20 mouse cellular contexts compared by ENCODE assay signal in the genomic region with DNA sequence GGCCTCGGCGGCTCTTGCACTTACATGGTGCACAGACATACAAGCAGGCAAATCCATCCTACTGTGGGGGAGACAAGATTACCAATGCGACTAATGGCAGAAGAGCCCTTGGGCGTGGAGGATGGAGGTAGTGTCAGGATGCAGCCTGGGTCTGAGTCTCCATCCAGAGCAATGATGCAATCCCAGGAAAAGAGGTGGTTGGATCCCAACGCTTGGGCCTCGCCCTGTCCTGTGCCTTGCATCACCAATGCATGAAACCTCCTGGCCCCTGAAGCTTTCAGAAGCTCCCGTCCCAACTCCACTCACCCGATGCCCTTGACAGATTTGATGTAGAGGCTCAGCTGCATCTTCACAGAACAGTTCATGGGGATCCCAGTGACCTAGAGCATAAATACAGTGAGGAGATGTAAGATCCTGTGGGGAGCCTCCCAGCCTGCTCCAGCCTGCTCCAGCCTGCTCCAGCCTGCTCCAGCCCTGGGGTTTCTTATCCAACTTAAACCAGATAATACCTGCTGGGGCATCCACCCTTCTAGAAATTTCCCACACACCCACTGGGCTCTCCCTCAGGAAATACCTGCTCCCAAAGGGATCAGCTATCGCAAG.
"Had no signal": no experiment of that assay in that cellular context is flagged by ENCODE, and none has a peak within 500 bp of the region (broad histone marks: within the 10 kb centered on the region; RNA-seq: fewer than 3 reads in every experiment).

No protein-coding gene starts in this region.

- H3K4me2 ChIP-seq: liver, embryonic 11.5 days; lung, embryonic 14.5 days; midbrain, embryonic 11.5 days; neural tube, embryonic 12.5 days; neural tube, embryonic 15.5 days; stomach, embryonic 15.5 days had no signal

- H3K9ac ChIP-seq: liver, embryonic 14.5 days; liver, postnatal 0 days; lung, embryonic 14.5 days; neural tube, embryonic 12.5 days; neural tube, embryonic 15.5 days; stomach, embryonic 15.5 days had no signal

- H3K9me3 ChIP-seq: neural tube, embryonic 12.5 days; neural tube, embryonic 15.5 days; stomach, embryonic 15.5 days had no signal

- ATAC-seq: lung, postnatal 0 days had no signal

- H3K4me3 ChIP-seq: neural tube, embryonic 12.5 days; neural tube, embryonic 15.5 days; stomach, embryonic 15.5 days had no signal

- DNase-seq: kidney, adult 18-20 months; kidney, adult 9 months; kidney, postnatal 14 days; kidney, postnatal 4 days; liver, postnatal 0 days; lung, embryonic 14.5 days; midbrain, embryonic 14.5 days; right cerebral cortex, adult 18-20 months; right cerebral cortex, postnatal 14 days; right cerebral cortex, postnatal 4 days; thymus, adult 18-20 months; thymus, postnatal 36 days had no signal

- H3K4me1 ChIP-seq: stomach, embryonic 15.5 days had no signal

- H3K27ac ChIP-seq: liver, embryonic 14.5 days; macrophage; neural tube, embryonic 12.5 days; neural tube, embryonic 15.5 days; stomach, embryonic 15.5 days had no signal

- H3K27me3 ChIP-seq: neural tube, embryonic 12.5 days; neural tube, embryonic 15.5 days; stomach, embryonic 15.5 days had no signal
